Mouse (Mus musculus) common myeloid progenitor, adult 5-6 weeks (primary cell): ENCODE measurements around the gene Acadsb. TPM values are rescaled to one million over a fixed set of nuclear protein-coding genes. Genes with fewer than 3 reads are reported as not detected.

Experiments used
- ATAC-seq: replicated peaks from 2 replicates; pipeline ENCODE4 v1.8.0; 2016; ENCODE audit warnings: low read depth, mild to moderate bottlenecking, moderate TSS enrichment, inconsistent platforms; ENCODE audit not compliant: poor library complexity, severe bottlenecking
- total RNA-seq: library from RNA; stranded (forward); fragments of 200-1000, 187-1606 nt; gene quantifications from 2 replicates; pipeline ENCODE4 v1.2.3, GENCODE M21; 2017

The Acadsb gene
- total RNA-seq, 1 experiment from 2014 or later = 44.2 TPM

DNA sequence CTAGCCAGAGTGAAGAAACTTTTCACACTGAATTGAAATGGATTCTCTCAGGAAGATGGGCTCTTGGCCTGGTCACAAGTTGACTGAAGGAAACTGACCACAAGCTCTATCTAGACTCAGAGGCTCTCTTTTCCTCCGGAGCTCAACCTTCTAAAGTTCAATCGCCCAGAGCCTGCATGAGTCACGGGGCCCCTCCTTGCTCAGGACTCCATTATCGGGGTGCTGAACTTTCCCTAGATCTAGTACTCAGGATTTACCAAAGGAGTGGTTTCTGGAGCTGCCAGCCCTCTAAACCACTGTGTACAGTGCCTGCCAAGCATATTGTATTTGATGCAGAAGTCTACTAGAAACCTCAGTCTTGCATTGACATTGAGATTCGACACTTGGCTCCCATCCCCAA is 46.3 kb downstream of the Acadsb start:
- ATAC-seq = no peak

DNA sequence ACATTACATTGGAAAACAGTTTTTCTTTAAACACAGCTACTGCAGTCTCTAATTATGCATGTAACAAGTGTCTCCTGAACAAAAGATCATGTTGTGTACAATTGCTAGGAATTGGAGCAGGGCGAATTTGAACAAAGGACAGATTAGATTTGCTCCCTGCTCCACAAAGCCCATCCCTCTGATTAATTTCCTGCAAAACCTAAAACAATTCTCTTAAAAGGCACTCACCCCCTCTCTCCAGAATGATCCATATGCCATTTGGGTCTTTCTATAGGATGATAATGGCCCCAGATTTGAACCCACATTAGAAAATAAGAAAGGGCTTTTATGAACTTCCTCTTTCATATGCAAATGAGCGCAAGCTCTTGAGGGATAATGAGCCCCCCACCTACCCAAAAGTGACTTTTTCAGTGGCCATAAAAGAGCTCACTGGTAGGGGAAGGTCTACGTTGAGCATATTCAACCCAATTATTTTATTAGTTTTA is 54.8 kb downstream of the Acadsb start:
- ATAC-seq = no peak

DNA sequence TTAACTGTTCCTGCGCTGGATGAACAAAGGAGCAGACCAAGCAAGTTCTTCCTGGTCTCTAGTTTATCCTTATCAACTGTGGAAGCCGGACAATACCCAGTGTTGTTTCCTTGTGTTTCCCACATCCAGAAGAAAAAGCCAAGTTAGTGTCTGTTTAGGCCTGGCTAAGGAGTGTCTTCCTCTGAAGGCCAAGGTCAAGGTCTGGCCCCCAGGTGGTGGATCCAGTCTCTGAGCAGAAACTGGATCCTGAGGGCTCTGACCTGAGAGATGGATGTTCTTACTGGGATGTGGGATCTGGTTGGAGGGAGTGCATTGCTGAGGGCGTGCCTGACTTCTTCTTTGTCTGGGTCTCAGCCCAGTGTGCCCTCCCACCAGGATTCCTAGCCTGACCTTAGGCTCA is 55.3 kb downstream of the Acadsb start:
- no peak for ATAC-seq

GRCm38 (mm10) chr7:131467312-131467711 is 56.9 kb downstream of the Acadsb start:
- no peak for ATAC-seq

- ATAC-seq = peak; percentile 60
Measured at GRCm38 (mm10) chr7:131469506-131469905, 59.1 kb downstream of the Acadsb start.

GRCm38 (mm10) chr7:131471551-131471950 is 61.1 kb downstream of the Acadsb start:
- no peak for ATAC-seq

GRCm38 (mm10) chr7:131477140-131477539 is 66.7 kb downstream of the Acadsb start:
- ATAC-seq = no peak

DNA sequence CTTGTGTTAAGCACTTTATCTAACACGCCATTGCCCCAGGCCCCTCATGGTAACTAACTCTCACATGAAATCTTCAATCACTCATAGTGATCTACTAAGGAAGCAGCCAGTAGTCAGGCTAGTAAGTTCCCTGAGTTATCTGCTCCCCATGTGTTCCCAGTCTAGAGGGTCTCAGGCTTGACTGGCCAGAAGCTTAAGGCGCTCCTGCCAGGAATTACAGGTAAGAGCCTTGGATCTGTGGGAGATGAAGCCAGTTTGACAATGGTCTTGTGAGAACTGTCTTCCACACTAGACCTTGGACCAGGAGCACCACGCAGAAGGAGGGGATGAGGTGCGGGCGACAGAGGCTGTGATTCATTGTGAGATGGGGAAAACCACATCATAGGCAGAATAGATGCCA is 68.0 kb downstream of the Acadsb start:
- no peak for ATAC-seq

Other genes starting within 250 kb of the Acadsb start
- gene 5430419D17Rik, start 236.2 kb upstream of the Acadsb start, total RNA-seq = not detected in 2 replicates
- not detected in 2 replicates for gene Cuzd1, start 88.3 kb upstream of the Acadsb start, total RNA-seq
- gene Fam24b, start 81.1 kb upstream of the Acadsb start, total RNA-seq = not detected in 2 replicates
- not detected in 2 replicates for gene Fam24a, start 76.7 kb upstream of the Acadsb start, total RNA-seq
- gene 2310057M21Rik, start 47.8 kb upstream of the Acadsb start, total RNA-seq = 7.0 and 11.1 TPM in 2 replicates
- gene Pstk, start 39.5 kb upstream of the Acadsb start, total RNA-seq = 18.9 TPM in 2 replicates
- gene Ikzf5, start 80 bp upstream of the Acadsb start, total RNA-seq = 23.5 and 28.7 TPM in 2 replicates
- gene Hmx3, start 132.3 kb downstream of the Acadsb start, total RNA-seq = not detected in 2 replicates
- gene Hmx2, start 138.2 kb downstream of the Acadsb start, total RNA-seq = not detected in 2 replicates
- gene Bub3, start 149.6 kb downstream of the Acadsb start, total RNA-seq = 79.4 and 86.7 TPM in 2 replicates